Mouse (Mus musculus) embryonic facial prominence, embryonic 11.5 days (tissue): ENCODE results near the gene Vldlr. TPM values are rescaled to one million over a fixed set of nuclear protein-coding genes. Genes with fewer than 3 reads are reported as not detected.

Experiments
- ATAC-seq: fragments of 200-750 bp; cut with Nextera tagmentation; replicated peaks from 2 replicates; pipeline ENCODE4 v1.8.0; 2017; ENCODE audit warnings: low read depth; ENCODE audit not compliant: insufficient number of reproducible peaks, low FRiP score, low TSS enrichment
- DNase-seq: peaks from one replicate; pipeline ENCODE4 v3.0.0-alpha.2; 2015; ENCODE audit warnings: low spot score
- H3K27ac ChIP-seq: fragments of 300-500 bp; sonication (generic); replicated peaks from 2 replicates; pipeline ENCODE4 v1.5.1; 2014; ENCODE audit warnings: mild to moderate bottlenecking, low read depth, low read length, control low read depth
- H3K27me3 ChIP-seq: fragments of 300-500 bp; sonication (generic); 2 replicates; pipeline ENCODE4 v1.6.1; 2014; ENCODE audit warnings: mild to moderate bottlenecking, low read length, moderate library complexity, mixed read lengths; ENCODE audit not compliant: control insufficient read depth, insufficient read depth
- H3K36me3 ChIP-seq: fragments of 300-500 bp; sonication (generic); replicated peaks from 2 replicates; pipeline ENCODE4 v1.6.1; 2014; ENCODE audit warnings: low read depth, mild to moderate bottlenecking, low read length, moderate library complexity, mixed read lengths; ENCODE audit not compliant: control insufficient read depth, insufficient read depth
- H3K4me1 ChIP-seq: fragments of 300-500 bp; sonication (generic); 2 replicates; pipeline ENCODE4 v1.6.1; 2014; ENCODE audit warnings: low read length, mixed read lengths; ENCODE audit not compliant: control insufficient read depth, insufficient read depth
- H3K4me2 ChIP-seq: fragments of 300-500 bp; sonication (generic); 2 replicates; pipeline ENCODE4 v1.6.1; 2014; ENCODE audit warnings: low read depth, mild to moderate bottlenecking, control low read depth, low read length, moderate library complexity
- H3K4me3 ChIP-seq: fragments of 300-500 bp; sonication (generic); 2 replicates; pipeline ENCODE4 v1.5.1; 2014; ENCODE audit warnings: low read depth, low read length, control low read depth
- H3K9ac ChIP-seq: fragments of 300-500 bp; sonication (generic); replicated peaks from 2 replicates; pipeline ENCODE4 v1.6.1; 2014; ENCODE audit warnings: mild to moderate bottlenecking, control low read depth, low read length
- H3K9me3 ChIP-seq: fragments of 300-500 bp; sonication (generic); replicated peaks from 2 replicates; pipeline ENCODE4 v1.6.1; 2016; ENCODE audit warnings: mild to moderate bottlenecking, low read length, inconsistent platforms, mixed read lengths; ENCODE audit not compliant: control insufficient read depth
- WGBS: fragments of 180-500 bp; shearing (Covaris S2); extraction: QIAGEN DNeasy Blood & Tissue Kit; methylation state at CpG from one replicate; pipeline ENCODE4 v1.1.7; 2014; 5-methylcytosine and 5-hydroxymethylcytosine counted together
- polyA plus RNA-seq: library from polyadenylated mRNA; unstranded; fragments of >200 nt; fragmentation: Nextera tagmentation; extraction: Ambion mirVana; gene quantifications from 2 replicates; pipeline ENCODE4 v1.2.1, GENCODE M21; 2014

Gene Vldlr
- polyA plus RNA-seq, 1 experiment from 2014 or later, result 5.2 TPM

- H3K4me1 ChIP-seq, result no peaks in the 10 kb centered on the region
- no peaks in the 10 kb centered on the region for H3K9me3 ChIP-seq
- DNase-seq (no peak), ATAC-seq (no peak)
- H3K36me3 ChIP-seq, result no peaks in the 10 kb centered on the region
- 88% methylated on average over 2 of the region's 2 CpGs for WGBS
- H3K4me2 ChIP-seq, result no peak overlapping the region
- H3K27me3 ChIP-seq, result no peaks in the 10 kb centered on the region
- no peak overlapping the region for H3K27ac ChIP-seq
- H3K4me3 ChIP-seq, result no peak overlapping the region
- H3K9ac ChIP-seq, result no peak overlapping the region
Observed at GRCm38 (mm10) chr19:27279174-27279573, 62.9 kb downstream of the Vldlr start.

Other genes starting within 250 kb of the Vldlr start
- 0.06 and 0.14 TPM in 2 replicates for gene Kcnv2, start 106.1 kb downstream of the Vldlr start, polyA plus RNA-seq
- 94.8 and 110 TPM in 2 replicates for gene Pum3, start 213.3 kb downstream of the Vldlr start, polyA plus RNA-seq